Mouse (Mus musculus) liver, embryonic 14.5 days (tissue): ENCODE results near the gene Spg11. TPM values are rescaled to one million over a fixed set of nuclear protein-coding genes. Genes with fewer than 3 reads are reported as not detected.

Experiments used
- ATAC-seq: fragments of 200-750 bp; cut with Nextera tagmentation; 2 replicates; pipeline ENCODE4 v1.8.0; 2017; ENCODE audit warnings: moderate number of reproducible peaks, mild to moderate bottlenecking, moderate library complexity; ENCODE audit not compliant: insufficient read depth
- DNase-seq, 3 experiments: peaks; one replicate each; pipeline ENCODE4 v3.0.0-alpha.2; 2012 to 2013; ENCODE audit warnings: low read depth in 3 of 3, low spot score in 3 of 3
- H3K27ac ChIP-seq: fragments of 300-500 bp; sonication (generic); 2 replicates; pipeline ENCODE4 v1.5.1; 2014; ENCODE audit warnings: moderate library complexity, mild to moderate bottlenecking, control low read depth, inconsistent platforms
- H3K27me3 ChIP-seq: fragments of 300-500 bp; sonication (generic); 2 replicates; pipeline ENCODE4 v1.6.1; 2014; ENCODE audit warnings: mild to moderate bottlenecking, low read length, moderate library complexity; ENCODE audit not compliant: control insufficient read depth, insufficient read depth
- H3K36me3 ChIP-seq: fragments of 300-500 bp; sonication (generic); replicated peaks from 2 replicates; pipeline ENCODE4 v1.6.1; 2014; ENCODE audit warnings: low read depth; ENCODE audit not compliant: control insufficient read depth, insufficient read depth
- H3K4me1 ChIP-seq, 2 experiments: fragments of 200-500 bp in 1 of 2; fragments of 300-500 bp in 1 of 2; sonication (generic) in 1 of 2; replicated peaks; 2 replicates each; pipeline ENCODE4 v1.6.1; 2012 to 2014; ENCODE audit warnings: antibody characterized with exemption in 1 of 2, inconsistent platforms in 1 of 2, low read length in 1 of 2; ENCODE audit not compliant: control insufficient read depth in 2 of 2, insufficient read depth in 2 of 2
- H3K4me2 ChIP-seq: fragments of 300-500 bp; sonication (generic); 2 replicates; pipeline ENCODE4 v1.6.1; 2014; ENCODE audit warnings: low read depth, mild to moderate bottlenecking, control low read depth, moderate library complexity
- H3K4me3 ChIP-seq, 2 experiments: fragments of 200-500 bp in 1 of 2; fragments of 300-500 bp in 1 of 2; sonication (generic) in 1 of 2; 2 replicates each; pipeline ENCODE4 v1.5.1; 2012 to 2014; ENCODE audit warnings: low read depth in 2 of 2, low read length in 2 of 2, mild to moderate bottlenecking in 2 of 2, control low read depth in 1 of 2, inconsistent platforms in 1 of 2, moderate library complexity in 1 of 2; ENCODE audit not compliant: insufficient read depth in 1 of 2
- H3K9ac ChIP-seq: fragments of 300-500 bp; sonication (generic); replicated peaks from 2 replicates; pipeline ENCODE4 v1.6.1; 2014; ENCODE audit warnings: mild to moderate bottlenecking, control low read depth, moderate library complexity
- H3K9me3 ChIP-seq: fragments of 300-500 bp; sonication (generic); 2 replicates; pipeline ENCODE4 v1.6.1; 2016; ENCODE audit warnings: low read length, mixed read lengths; ENCODE audit not compliant: control insufficient read depth
- CTCF ChIP-seq: IDR thresholded peaks from 2 replicates; pipeline ENCODE4 v1.5.1; 2016; ENCODE audit warnings: antibody characterized with exemption, low read depth, control low read depth
- EP300 ChIP-seq: IDR thresholded peaks from 2 replicates; pipeline ENCODE4 v1.6.1; 2016; ENCODE audit warnings: antibody characterized with exemption, low read depth
- WGBS: fragments of 180-500 bp; shearing (Covaris S2); extraction: QIAGEN DNeasy Blood & Tissue Kit; methylation state at CpG from one replicate; pipeline ENCODE4 v1.1.7; 2014; ENCODE audit not compliant: insufficient replicate concordance; 5-methylcytosine and 5-hydroxymethylcytosine counted together
- polyA plus RNA-seq, 2 experiments: library from polyadenylated mRNA; depleted of rRNA in 1 of 2; stranded (reverse) in 1 of 2; unstranded in 1 of 2; fragments of >200 nt; fragmentation: Nextera tagmentation in 1 of 2; extraction: Ambion mirVana in 1 of 2; gene quantifications; 2 replicates each; pipeline versions ENCODE4 v1.2.1 to v1.2.3; 2012 to 2014

Spg11 gene
- polyA plus RNA-seq, 2 experiments, result 2.5 to 3.4 TPM

DNA sequence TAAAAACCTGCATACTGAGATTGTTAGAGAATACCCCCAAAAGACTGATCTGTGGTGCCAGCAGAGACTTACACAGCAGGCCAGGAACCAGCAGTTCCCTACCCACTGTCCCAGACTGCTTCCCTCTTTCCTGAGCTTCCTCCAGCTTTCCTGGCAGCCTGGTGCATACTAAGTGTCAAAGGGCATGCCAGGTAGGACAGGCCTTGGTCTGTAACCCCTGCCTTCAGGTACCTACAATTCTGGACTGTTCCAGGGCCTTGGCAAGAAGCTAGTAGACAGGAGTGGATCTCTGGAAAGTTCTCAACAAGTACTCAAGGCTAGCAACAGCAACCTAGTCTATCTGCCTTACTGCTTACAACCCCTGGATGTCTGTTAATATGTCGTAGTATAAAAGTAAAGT lies 33.0 kb upstream of the Spg11 start:
- H3K36me3 ChIP-seq, result peaks cover 6% of the 10 kb centered on the region
- H3K27ac ChIP-seq, result no peak overlapping the region
- DNase-seq (no peak), ATAC-seq (no peak)
- WGBS, result 73% methylated on average over 1 of the region's 1 CpGs
- H3K4me2 ChIP-seq, result no peak overlapping the region
- H3K4me1 ChIP-seq, result peaks cover 3 to 35% of the 10 kb centered on the region in 2 experiments
- no peaks in the 10 kb centered on the region for H3K27me3 ChIP-seq
- no peak overlapping the region for H3K9ac ChIP-seq
- H3K9me3 ChIP-seq, result no peaks in the 10 kb centered on the region
- H3K4me3 ChIP-seq, result no peak overlapping the region
- no peak for TF ChIP-seq CTCF
- no peak for TF ChIP-seq EP300

DNA sequence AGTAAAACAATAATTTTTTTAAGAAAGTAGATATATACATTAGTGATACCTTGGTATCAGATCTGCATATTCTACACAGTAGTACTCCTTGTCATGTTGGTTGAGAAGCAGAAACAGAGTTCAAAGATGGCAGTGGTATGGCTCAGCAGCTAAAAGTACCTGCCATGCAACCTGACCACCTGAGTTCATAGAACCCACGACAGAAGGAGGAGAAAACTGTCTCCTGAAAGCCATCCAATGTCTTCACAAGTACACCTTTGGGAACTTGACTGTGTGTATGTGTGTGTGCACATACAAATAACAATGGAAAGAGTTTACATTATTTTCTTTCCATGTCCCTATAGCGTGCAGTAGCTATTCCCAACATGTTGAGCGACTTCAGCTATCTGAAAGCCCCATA lies 31.5 kb upstream of the Spg11 start:
- no peaks in the 10 kb centered on the region for H3K9me3 ChIP-seq
- ATAC-seq (no peak), DNase-seq (no peak)
- H3K36me3 ChIP-seq, result peaks cover 6% of the 10 kb centered on the region
- peaks cover 3 to 24% of the 10 kb centered on the region in 2 experiments for H3K4me1 ChIP-seq
- H3K4me2 ChIP-seq, result peak overlapping the region; percentile 77
- H3K27me3 ChIP-seq, result no peaks in the 10 kb centered on the region
- TF ChIP-seq EP300 (no peak), CTCF (no peak)
- no peak overlapping the region for H3K27ac ChIP-seq
- 67% methylated on average over 3 of the region's 3 CpGs for WGBS
- H3K4me3 ChIP-seq, result no peak overlapping the region
- no peak overlapping the region for H3K9ac ChIP-seq

DNA sequence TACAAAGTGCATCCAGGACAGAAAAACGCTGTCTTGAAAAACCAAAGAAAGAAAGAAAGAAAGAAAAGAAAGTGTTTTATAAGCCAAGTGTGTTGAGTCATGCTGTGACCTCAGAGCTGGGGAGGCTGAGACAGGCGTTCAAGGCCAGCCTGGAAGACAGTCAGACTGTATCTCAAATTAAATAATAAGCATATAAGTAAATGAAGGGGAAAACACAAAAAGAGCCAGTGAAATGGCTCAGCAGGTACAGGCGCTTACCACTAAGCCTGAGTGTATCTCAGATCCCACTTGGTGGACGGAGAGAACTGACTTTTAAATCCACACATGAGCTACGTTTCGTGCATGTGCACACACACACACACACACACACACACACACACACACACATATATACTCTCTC lies 31.1 kb upstream of the Spg11 start:
- DNase-seq (no peak), ATAC-seq (no peak)
- Histone ChIP-seq H3K27ac (no peak overlapping the region), H3K9me3 (no peaks in the 10 kb centered on the region), H3K27me3 (no peaks in the 10 kb centered on the region), H3K4me2 (peak overlapping the region; percentile 77), H3K4me1 (peaks cover 3 to 24% of the 10 kb centered on the region in 2 experiments), H3K4me3 (peak overlapping the region; percentile 1 to 83; a peak in 3 of 4 replicates), H3K36me3 (peaks cover 6% of the 10 kb centered on the region), H3K9ac (peak overlapping the region; percentile 79; the same call in 1 of the 2 replicates)
- TF ChIP-seq CTCF, result no peak
- no peak for TF ChIP-seq EP300
- 70% methylated on average over 6 of the region's 6 CpGs for WGBS

DNA sequence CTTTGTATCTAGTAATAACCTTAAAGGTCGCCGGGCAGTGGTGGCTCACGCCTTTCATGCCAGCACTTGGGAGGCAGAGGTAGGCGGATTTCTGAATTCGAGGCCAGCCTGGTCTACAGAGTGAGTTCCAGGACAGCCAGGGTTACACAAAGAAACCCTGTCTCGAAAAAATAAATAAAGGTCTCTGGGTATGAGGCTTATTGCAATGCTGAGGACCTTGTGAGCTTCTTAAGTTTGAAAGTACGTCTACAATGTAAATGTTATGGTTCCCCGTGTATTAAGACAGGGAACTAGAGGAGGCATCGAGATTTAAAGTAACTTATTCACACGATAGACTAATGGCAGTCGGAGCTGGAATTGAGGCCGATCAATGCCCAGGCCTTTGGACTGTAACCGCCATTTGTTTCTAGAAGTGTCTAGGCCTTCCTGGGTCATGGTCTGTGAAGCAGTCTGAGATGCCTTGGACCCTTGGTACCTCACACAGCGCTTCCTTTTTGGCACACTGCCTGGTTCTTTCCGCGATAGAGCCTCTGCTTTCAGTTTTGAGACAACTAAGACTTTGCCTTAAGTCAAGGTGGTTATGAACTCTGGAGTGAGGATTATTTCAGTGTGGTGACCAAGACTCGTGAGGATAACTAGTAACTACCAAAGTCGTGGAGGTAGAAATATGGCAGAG lies 30.2 kb upstream of the Spg11 start:
- peaks cover 6% of the 10 kb centered on the region for H3K36me3 ChIP-seq
- peak overlapping the region; percentile 79 for H3K9ac ChIP-seq
- TF ChIP-seq CTCF (no peak), EP300 (no peak)
- peak overlapping the region; percentile 83 to 87 for H3K4me3 ChIP-seq
- H3K9me3 ChIP-seq, result no peaks in the 10 kb centered on the region
- peaks cover 3 to 24% of the 10 kb centered on the region in 2 experiments for H3K4me1 ChIP-seq
- DNase-seq (no peak), ATAC-seq (peak; percentile 16; the same call in 1 of the 2 replicates)
- 7% methylated on average over 18 of the region's 18 CpGs for WGBS
- H3K4me2 ChIP-seq, result peak overlapping the region; percentile 77
- no peak overlapping the region for H3K27ac ChIP-seq
- H3K27me3 ChIP-seq, result no peaks in the 10 kb centered on the region

DNA sequence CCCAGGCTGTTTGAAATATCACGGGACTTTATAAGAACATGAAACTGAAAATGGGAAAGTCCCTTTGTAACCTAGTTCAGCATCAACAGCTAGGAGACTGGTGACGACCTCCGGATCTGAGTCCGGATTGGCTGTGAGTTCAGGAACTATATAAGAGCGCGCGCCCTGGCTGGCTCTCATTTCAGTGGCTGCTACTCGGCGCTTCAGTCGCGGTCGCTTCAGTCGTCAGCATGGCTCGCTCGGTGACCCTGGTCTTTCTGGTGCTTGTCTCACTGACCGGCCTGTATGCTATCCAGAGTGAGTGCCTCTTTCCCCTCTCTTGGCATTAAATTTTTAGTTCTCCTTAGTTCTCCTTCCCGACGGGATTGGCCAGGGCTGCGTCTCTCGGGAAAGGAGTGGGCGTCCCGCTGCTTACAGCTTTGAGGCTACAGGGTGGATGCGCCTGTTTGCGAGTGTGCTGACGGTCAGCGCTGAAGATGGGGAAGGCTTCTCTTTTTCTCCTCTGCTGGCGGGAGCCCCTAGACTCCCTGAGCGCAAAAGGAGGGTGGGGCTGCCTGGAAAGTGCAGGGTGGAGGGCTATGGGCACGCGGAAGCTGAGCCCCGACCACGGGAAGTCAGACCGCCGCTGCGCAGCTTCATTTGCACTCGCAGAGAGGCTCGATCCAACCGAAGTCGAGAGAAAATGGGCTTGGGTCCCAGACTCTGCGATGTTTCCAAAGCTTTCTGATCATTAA lies 29.5 kb upstream of the Spg11 start, which contains the start of gene B2m:
Gene B2m (plus strand): TSS at position 179 of the 734 bp plus-strand sequence.
- peaks cover 3 to 22% of the 10 kb centered on the region in 2 experiments for H3K4me1 ChIP-seq
- TF ChIP-seq CTCF, result no peak
- peak; percentile 19; the same call in 1 of the 2 replicates for TF ChIP-seq EP300

More for the DNA sequence above, 29.5 kb upstream of the Spg11 start, which contains the start of gene B2m:
- WGBS, result under 1% methylated on average over 40 of the region's 40 CpGs
- peaks cover 6% of the 10 kb centered on the region for H3K36me3 ChIP-seq
- peak within 1 kb of the TSS; percentile 56 for H3K27ac ChIP-seq
- no peaks in the 10 kb centered on the region for H3K9me3 ChIP-seq
- no peaks in the 10 kb centered on the region for H3K27me3 ChIP-seq
- ATAC-seq (peak; percentile 96), DNase-seq (peak; percentile 88 to 92 (median 90))
- peak within 1 kb of the TSS; percentile 79 for H3K9ac ChIP-seq
- peak within 1 kb of the TSS; percentile 77 for H3K4me2 ChIP-seq
- H3K4me3 ChIP-seq, result peak within 1 kb of the TSS; percentile 83 to 87
